Mouse (Mus musculus) liver, embryonic 14.5 days (tissue): Measurements from ENCODE around the gene Epc2. TPM values are rescaled to one million over a fixed set of nuclear protein-coding genes. Genes with fewer than 3 reads are reported as not detected.

Experiments
- ATAC-seq: fragments of 200-750 bp; cut with Nextera tagmentation; 2 replicates; pipeline ENCODE4 v1.8.0; 2017; ENCODE audit warnings: moderate number of reproducible peaks, mild to moderate bottlenecking, moderate library complexity; ENCODE audit not compliant: insufficient read depth
- DNase-seq, 3 experiments: peaks; one replicate each; pipeline ENCODE4 v3.0.0-alpha.2; 2012 to 2013; ENCODE audit warnings: low read depth in 3 of 3, low spot score in 3 of 3
- H3K27ac ChIP-seq: fragments of 300-500 bp; sonication (generic); 2 replicates; pipeline ENCODE4 v1.5.1; 2014; ENCODE audit warnings: moderate library complexity, mild to moderate bottlenecking, control low read depth, inconsistent platforms
- H3K27me3 ChIP-seq: fragments of 300-500 bp; sonication (generic); 2 replicates; pipeline ENCODE4 v1.6.1; 2014; ENCODE audit warnings: mild to moderate bottlenecking, low read length, moderate library complexity; ENCODE audit not compliant: control insufficient read depth, insufficient read depth
- H3K36me3 ChIP-seq: fragments of 300-500 bp; sonication (generic); replicated peaks from 2 replicates; pipeline ENCODE4 v1.6.1; 2014; ENCODE audit warnings: low read depth; ENCODE audit not compliant: control insufficient read depth, insufficient read depth
- H3K4me1 ChIP-seq, 2 experiments: fragments of 200-500 bp in 1 of 2; fragments of 300-500 bp in 1 of 2; sonication (generic) in 1 of 2; replicated peaks; 2 replicates each; pipeline ENCODE4 v1.6.1; 2012 to 2014; ENCODE audit warnings: antibody characterized with exemption in 1 of 2, inconsistent platforms in 1 of 2, low read length in 1 of 2; ENCODE audit not compliant: control insufficient read depth in 2 of 2, insufficient read depth in 2 of 2
- H3K4me2 ChIP-seq: fragments of 300-500 bp; sonication (generic); 2 replicates; pipeline ENCODE4 v1.6.1; 2014; ENCODE audit warnings: low read depth, mild to moderate bottlenecking, control low read depth, moderate library complexity
- H3K4me3 ChIP-seq, 2 experiments: fragments of 200-500 bp in 1 of 2; fragments of 300-500 bp in 1 of 2; sonication (generic) in 1 of 2; 2 replicates each; pipeline ENCODE4 v1.5.1; 2012 to 2014; ENCODE audit warnings: low read depth in 2 of 2, low read length in 2 of 2, mild to moderate bottlenecking in 2 of 2, control low read depth in 1 of 2, inconsistent platforms in 1 of 2, moderate library complexity in 1 of 2; ENCODE audit not compliant: insufficient read depth in 1 of 2
- H3K9ac ChIP-seq: fragments of 300-500 bp; sonication (generic); replicated peaks from 2 replicates; pipeline ENCODE4 v1.6.1; 2014; ENCODE audit warnings: mild to moderate bottlenecking, control low read depth, moderate library complexity
- H3K9me3 ChIP-seq: fragments of 300-500 bp; sonication (generic); 2 replicates; pipeline ENCODE4 v1.6.1; 2016; ENCODE audit warnings: low read length, mixed read lengths; ENCODE audit not compliant: control insufficient read depth
- CTCF ChIP-seq: IDR thresholded peaks from 2 replicates; pipeline ENCODE4 v1.5.1; 2016; ENCODE audit warnings: antibody characterized with exemption, low read depth, control low read depth
- EP300 ChIP-seq: IDR thresholded peaks from 2 replicates; pipeline ENCODE4 v1.6.1; 2016; ENCODE audit warnings: antibody characterized with exemption, low read depth
- WGBS: fragments of 180-500 bp; shearing (Covaris S2); extraction: QIAGEN DNeasy Blood & Tissue Kit; methylation state at CpG from one replicate; pipeline ENCODE4 v1.1.7; 2014; ENCODE audit not compliant: insufficient replicate concordance; 5-methylcytosine and 5-hydroxymethylcytosine counted together
- polyA plus RNA-seq, 2 experiments: library from polyadenylated mRNA; depleted of rRNA in 1 of 2; stranded (reverse) in 1 of 2; unstranded in 1 of 2; fragments of >200 nt; fragmentation: Nextera tagmentation in 1 of 2; extraction: Ambion mirVana in 1 of 2; gene quantifications; 2 replicates each; pipeline versions ENCODE4 v1.2.1 to v1.2.3; 2012 to 2014

Epc2 gene
- polyA plus RNA-seq, 2 experiments: 1.9 to 4.2 TPM

DNA sequence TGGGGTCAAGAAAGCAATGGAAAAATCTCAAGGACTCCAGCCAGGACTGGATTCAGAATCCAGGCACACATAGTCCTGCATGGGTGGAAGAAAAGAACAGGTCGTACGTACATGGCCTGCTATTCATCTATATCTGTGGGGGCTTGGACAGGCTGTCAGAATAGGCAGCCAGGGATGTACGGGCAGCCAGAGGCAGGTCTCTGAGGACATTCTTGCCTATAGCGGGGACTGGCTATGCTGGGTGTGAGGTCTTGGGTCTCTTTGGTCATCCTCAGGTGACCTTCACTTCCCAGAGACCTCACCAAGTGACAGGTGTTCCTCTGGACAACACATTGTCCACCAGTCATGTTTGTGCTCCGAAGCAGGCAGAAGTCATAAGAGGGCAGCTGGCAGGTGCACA, 131.3 kb downstream of the Epc2 start:
- Histone ChIP-seq H3K9ac (no peak overlapping the region), H3K27ac (no peak overlapping the region), H3K4me1 (no peaks in the 10 kb centered on the region), H3K4me3 (no peak overlapping the region), H3K4me2 (no peak overlapping the region), H3K27me3 (no peaks in the 10 kb centered on the region), H3K36me3 (no peaks in the 10 kb centered on the region), H3K9me3 (no peaks in the 10 kb centered on the region)
- 57% methylated on average over 5 of the region's 5 CpGs for WGBS
- no peak for ATAC-seq
- TF ChIP-seq EP300: no peak
- TF ChIP-seq CTCF: no peak
- no peak for DNase-seq

DNA sequence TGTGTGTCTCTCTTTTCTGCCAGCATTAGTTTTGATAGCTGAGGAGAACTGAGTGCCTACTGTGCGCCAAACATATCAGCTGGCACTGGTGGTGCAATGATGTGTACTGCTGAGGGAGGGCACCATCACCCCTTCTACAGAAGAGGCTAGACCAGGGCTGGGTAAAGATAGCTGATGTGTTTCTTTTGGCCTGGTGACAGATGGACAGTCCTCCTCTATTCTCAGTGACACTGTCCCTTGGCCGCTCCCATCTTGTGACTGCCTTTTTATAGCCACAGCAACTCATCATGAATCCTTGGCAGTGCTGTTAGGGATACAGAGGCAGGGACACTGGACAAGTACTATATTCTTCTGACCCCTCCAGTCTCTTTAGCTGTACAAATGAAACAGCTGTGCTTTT, 132.0 kb downstream of the Epc2 start:
- ATAC-seq: no peak
- Histone ChIP-seq H3K4me2 (no peak overlapping the region), H3K36me3 (no peaks in the 10 kb centered on the region), H3K27ac (no peak overlapping the region), H3K4me1 (no peaks in the 10 kb centered on the region), H3K27me3 (no peaks in the 10 kb centered on the region), H3K9me3 (no peaks in the 10 kb centered on the region), H3K4me3 (no peak overlapping the region), H3K9ac (no peak overlapping the region)
- DNase-seq: no peak
- TF ChIP-seq CTCF (no peak), EP300 (no peak)
- WGBS: 73% methylated on average over 2 of the region's 2 CpGs

GRCm38 (mm10) chr2:49590450-49590849, 139.2 kb downstream of the Epc2 start:
- Histone ChIP-seq H3K9ac (no peak overlapping the region), H3K4me2 (no peak overlapping the region), H3K9me3 (no peaks in the 10 kb centered on the region), H3K36me3 (no peaks in the 10 kb centered on the region), H3K27ac (no peak overlapping the region), H3K4me3 (no peak overlapping the region), H3K27me3 (no peaks in the 10 kb centered on the region), H3K4me1 (no peaks in the 10 kb centered on the region)
- no peak for ATAC-seq
- 52% methylated on average over 5 of the region's 5 CpGs for WGBS
- TF ChIP-seq EP300: no peak
- TF ChIP-seq CTCF: no peak
- no peak for DNase-seq

- ATAC-seq: no peak
Observed at GRCm38 (mm10) chr2:49592926-49593325, 141.6 kb downstream of the Epc2 start.

DNA sequence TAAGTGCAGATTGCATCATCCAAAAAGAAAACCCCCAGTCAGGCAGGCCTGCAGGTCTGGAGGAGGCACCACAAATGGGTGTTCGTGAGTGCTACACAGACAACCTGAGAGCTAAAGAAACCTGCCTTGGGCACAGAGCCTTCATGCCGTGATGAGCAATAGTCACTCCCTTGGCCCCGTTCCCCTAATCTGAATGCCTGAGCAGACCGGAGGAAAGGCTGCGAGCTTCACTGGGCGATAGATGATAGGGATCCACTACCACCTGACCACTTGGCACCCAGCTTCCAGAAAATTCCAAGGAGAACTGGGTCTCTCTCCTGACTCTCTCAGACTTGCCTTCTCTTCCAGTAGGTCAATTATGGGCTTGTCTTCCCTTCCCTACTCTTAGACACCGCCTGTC, 143.6 kb downstream of the Epc2 start:
- Histone ChIP-seq H3K36me3 (no peaks in the 10 kb centered on the region), H3K27me3 (no peaks in the 10 kb centered on the region), H3K4me3 (no peak overlapping the region), H3K4me1 (no peaks in the 10 kb centered on the region), H3K9me3 (no peaks in the 10 kb centered on the region), H3K4me2 (no peak overlapping the region), H3K27ac (no peak overlapping the region), H3K9ac (no peak overlapping the region)
- WGBS: 68% methylated on average over 7 of the region's 7 CpGs
- no peak for DNase-seq
- TF ChIP-seq EP300: no peak
- no peak for TF ChIP-seq CTCF
- ATAC-seq: no peak

More at GRCm38 (mm10) chr2:49592926-49593325, 141.6 kb downstream of the Epc2 start:
- TF ChIP-seq CTCF (no peak), EP300 (no peak)
- H3K4me2 ChIP-seq: no peak overlapping the region
- H3K27ac ChIP-seq: no peak overlapping the region
- H3K27me3 ChIP-seq: no peaks in the 10 kb centered on the region
- H3K4me3 ChIP-seq: no peak overlapping the region
- no peaks in the 10 kb centered on the region for H3K36me3 ChIP-seq
- no peak for DNase-seq
- no peaks in the 10 kb centered on the region for H3K9me3 ChIP-seq
- H3K9ac ChIP-seq: no peak overlapping the region
- H3K4me1 ChIP-seq: no peaks in the 10 kb centered on the region

- H3K9ac ChIP-seq: no peak overlapping the region
- H3K4me3 ChIP-seq: no peak overlapping the region
- no peak for ATAC-seq
- no peaks in the 10 kb centered on the region for H3K27me3 ChIP-seq
- H3K36me3 ChIP-seq: no peaks in the 10 kb centered on the region
- no peaks in the 10 kb centered on the region for H3K4me1 ChIP-seq
- no peak overlapping the region for H3K27ac ChIP-seq
- no peak for DNase-seq
- H3K9me3 ChIP-seq: no peaks in the 10 kb centered on the region
- H3K4me2 ChIP-seq: no peak overlapping the region
- no peak for TF ChIP-seq CTCF
- TF ChIP-seq EP300: no peak
- WGBS: 56% methylated on average over 3 of the region's 3 CpGs
Observed at GRCm38 (mm10) chr2:49596318-49596717, 145.0 kb downstream of the Epc2 start.
